Mouse (Mus musculus): ENCODE measurements around the gene Tmem54. TPM values are rescaled to one million over a fixed set of nuclear protein-coding genes. Genes with fewer than 3 reads are reported as not detected.

Gene Tmem54
- polyA plus RNA-seq, 1 experiment = not detected

DNA sequence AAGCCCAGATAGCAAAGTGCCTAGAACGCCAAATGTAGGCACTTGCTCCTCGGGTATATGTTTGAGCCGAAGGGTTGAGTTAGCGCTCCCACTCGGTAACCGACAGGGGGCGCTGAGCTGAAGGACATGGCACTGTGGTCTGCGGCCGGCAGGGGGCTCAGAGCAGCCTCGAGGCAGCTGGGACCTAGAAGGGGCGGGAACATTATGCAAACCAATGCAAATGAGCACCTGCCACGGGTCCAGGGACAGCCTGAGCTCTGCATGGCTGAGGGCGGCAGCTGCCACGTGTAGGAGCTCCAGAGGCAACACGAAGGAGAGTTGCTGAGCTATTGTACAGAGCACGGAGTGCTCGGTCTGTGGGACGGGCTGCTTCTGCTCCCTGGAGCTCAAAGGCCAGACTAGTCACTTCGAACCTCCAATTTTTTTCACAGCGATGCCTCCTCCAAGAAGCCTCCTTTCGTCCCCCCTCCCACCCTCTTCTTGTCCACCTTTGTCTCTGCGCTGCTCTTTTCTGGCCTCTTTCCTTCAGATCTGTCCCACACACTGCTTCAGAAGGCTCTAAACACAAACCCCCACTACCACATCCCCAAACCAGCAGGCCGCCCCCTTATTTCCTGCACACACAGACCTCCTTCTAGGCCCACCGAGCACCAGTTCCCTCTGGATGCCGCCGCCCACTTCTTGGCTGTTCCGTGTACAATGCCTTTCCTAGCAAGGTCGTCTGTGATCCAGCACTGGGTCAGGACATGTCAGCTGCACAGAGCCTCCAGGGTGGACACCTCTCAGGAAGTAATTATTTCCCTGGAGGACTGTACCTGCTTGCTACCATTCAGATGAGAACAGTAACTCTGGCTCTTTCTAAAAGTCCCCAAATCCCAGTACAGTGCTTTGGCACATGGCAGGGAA lies 8.0 kb downstream of the Tmem54 start:
- TF ChIP-seq GATA1 (IDR thresholded peaks at IDR 0.05; ENCODE audit: borderline replicate concordance, low read length) (no peak), FLI1 (IDR thresholded peaks at IDR 0.05; ENCODE audit: low read length) (no peak)
- Histone ChIP-seq H3K36me3 (replicated peaks; ENCODE audit: low read length) (no peaks in the 10 kb centered on the region), H3K27me3 (replicated peaks) (peaks cover 86% of the 10 kb centered on the region), H3K4me1 (peaks cover 9% of the 10 kb centered on the region), H3K4me3 (replicated peaks) (peak overlapping the region; percentile 7), H3K9me3 (peaks cover 5% of the 10 kb centered on the region)

DNA sequence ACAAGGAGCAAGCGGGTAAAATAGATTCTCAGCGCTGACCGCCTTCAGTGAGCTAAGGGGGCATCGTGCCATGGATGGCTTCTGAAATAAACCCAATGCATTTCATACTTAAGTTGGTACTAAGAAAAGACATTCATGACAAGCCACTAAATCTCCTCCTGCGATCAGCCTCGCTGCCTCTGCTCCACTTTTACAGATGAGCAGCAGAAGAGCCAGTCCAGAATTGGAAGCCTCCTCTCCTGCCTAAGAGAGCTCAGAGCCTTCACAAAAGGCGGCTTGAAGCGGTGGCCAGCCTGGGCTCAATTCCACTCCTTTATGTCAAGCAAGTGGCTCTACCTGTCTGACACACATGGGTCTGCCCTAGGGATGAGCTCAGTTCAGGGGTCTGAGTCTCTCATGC lies 11.4 kb downstream of the Tmem54 start:
- H3K4me1 ChIP-seq = peaks cover 22% of the 10 kb centered on the region
- TF ChIP-seq GATA1 (IDR thresholded peaks at IDR 0.05; ENCODE audit: borderline replicate concordance, low read length) (no peak), FLI1 (IDR thresholded peaks at IDR 0.05; ENCODE audit: low read length) (no peak)
- peaks cover 5% of the 10 kb centered on the region for H3K9me3 ChIP-seq
- H3K27me3 ChIP-seq (replicated peaks) = peaks cover 89% of the 10 kb centered on the region
- H3K36me3 ChIP-seq (replicated peaks; ENCODE audit: low read length) = no peaks in the 10 kb centered on the region
- H3K4me3 ChIP-seq (replicated peaks) = no peak overlapping the region

DNA sequence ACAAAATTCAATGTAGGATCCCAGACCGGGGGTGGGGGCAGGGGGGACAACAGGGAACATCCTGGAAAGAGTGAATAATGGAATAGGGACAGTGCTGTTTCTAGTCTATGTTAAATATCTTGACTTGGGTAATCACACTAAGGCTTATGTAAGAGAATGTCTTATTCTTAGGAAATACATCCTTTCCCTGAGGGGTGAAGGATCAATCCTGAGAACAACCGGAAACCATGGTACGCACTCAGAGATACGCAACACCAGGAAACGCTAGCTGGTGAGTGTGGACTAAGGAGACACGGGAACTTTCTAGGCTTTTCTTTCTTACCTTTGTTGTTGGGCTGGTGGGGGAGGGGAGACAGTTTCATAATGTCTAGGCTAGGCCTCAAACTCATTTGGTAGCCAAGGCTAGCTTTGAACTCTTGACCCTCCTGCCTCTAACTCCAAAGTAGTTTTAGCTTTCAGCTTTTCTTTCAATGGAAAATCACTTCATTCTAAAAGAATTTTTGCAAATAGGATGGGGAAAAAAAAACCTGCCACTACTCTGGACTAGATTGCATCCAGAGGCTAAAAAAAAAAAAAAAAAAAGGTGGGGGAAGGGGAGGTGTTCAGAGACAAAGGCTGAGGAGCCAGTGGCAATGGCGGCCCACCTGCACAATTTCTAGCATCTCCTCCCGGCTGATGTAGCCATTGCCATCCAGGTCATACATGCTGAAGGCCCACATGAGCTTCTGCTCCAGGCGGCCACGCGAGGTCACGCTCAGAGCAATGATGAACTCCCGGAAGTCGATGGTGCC lies 12.6 kb downstream of the Tmem54 start:
- H3K4me3 ChIP-seq (replicated peaks) = no peak overlapping the region
- TF ChIP-seq GATA1 (IDR thresholded peaks at IDR 0.05; ENCODE audit: borderline replicate concordance, low read length) (no peak), FLI1 (IDR thresholded peaks at IDR 0.05; ENCODE audit: low read length) (no peak)
- H3K36me3 ChIP-seq (replicated peaks; ENCODE audit: low read length) = no peaks in the 10 kb centered on the region
- peaks cover 90% of the 10 kb centered on the region for H3K27me3 ChIP-seq (replicated peaks)
- H3K4me1 ChIP-seq = peaks cover 23% of the 10 kb centered on the region
- H3K9me3 ChIP-seq = peaks cover 4% of the 10 kb centered on the region

DNA sequence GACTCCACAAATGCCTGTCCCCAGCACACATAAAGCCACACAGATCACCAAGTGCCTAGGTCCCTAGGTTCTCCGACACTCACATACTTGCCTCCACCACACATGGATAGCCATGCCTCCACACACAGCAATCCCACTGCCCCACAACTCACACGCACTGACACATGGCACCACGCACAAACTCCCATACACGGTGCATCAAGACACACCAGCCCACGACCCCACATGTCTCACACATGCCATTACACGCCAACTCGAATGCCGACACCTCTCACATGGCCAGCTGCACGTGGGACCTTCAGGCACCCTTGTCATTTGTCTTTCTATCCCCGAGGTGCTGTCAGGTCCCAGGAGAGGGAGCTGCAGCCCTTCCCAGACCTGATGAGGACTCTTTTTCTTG lies 14.4 kb downstream of the Tmem54 start:
- no peaks in the 10 kb centered on the region for H3K9me3 ChIP-seq
- H3K27me3 ChIP-seq (replicated peaks) = peaks cover 87% of the 10 kb centered on the region
- peak overlapping the region; percentile 16 for H3K4me3 ChIP-seq (replicated peaks)
- TF ChIP-seq FLI1 (IDR thresholded peaks at IDR 0.05; ENCODE audit: low read length) (no peak), GATA1 (IDR thresholded peaks at IDR 0.05; ENCODE audit: borderline replicate concordance, low read length) (no peak)
- H3K36me3 ChIP-seq (replicated peaks; ENCODE audit: low read length) = no peaks in the 10 kb centered on the region
- H3K4me1 ChIP-seq = peaks cover 16% of the 10 kb centered on the region

DNA sequence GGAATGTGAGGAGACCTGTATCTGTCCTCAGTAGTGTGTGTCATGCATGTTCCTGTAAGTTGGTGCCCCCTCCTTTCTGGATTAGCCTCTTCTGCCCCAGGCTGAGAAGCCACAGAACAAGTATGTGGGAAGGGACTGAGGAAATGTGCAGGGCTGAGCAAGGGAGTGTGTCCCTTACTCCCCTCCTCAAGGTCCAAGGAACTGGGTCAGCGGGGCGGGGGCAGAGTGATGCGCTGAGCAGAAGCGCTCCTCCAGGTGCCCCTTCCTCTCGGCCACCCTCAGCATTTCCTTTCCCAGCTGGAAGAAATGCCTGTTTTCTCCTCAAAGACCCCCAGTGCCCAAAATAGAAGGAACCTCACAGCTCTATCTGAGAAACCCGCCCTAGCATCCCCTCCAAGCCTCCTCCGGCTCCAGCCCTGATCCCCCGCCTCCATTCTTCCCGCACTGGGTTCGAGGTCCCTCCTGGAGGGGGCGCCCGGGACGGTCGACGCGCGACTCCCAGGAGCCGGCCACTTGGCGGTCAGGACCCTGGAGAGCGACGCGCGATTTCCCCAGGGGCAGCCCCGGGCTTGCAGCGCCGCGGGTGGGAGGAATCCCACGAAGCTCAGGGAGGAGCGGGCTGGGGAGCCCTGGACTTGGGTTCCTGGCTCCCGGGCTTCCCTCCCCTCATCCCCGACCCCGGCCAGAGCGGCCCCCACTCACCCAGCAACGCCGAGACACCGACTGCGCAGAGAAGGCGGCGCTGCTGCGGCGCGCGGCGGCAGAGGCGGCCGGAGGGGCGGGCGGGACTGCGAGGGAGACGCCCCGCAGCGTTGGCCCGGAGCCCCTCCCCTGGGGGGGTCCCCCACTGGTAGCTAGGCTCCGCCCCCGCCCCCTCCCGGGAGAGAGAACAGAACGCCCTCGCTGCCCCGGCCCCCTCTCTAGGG lies 15.4 kb downstream of the Tmem54 start:
- H3K27me3 ChIP-seq (replicated peaks) = peaks cover 89% of the 10 kb centered on the region
- peak overlapping the region; percentile 73 for H3K4me3 ChIP-seq (replicated peaks)
- H3K9me3 ChIP-seq = no peaks in the 10 kb centered on the region
- peaks cover 27% of the 10 kb centered on the region for H3K4me1 ChIP-seq
- TF ChIP-seq GATA1 (IDR thresholded peaks at IDR 0.05; ENCODE audit: borderline replicate concordance, low read length) (no peak), FLI1 (IDR thresholded peaks at IDR 0.05; ENCODE audit: low read length) (no peak)
- no peaks in the 10 kb centered on the region for H3K36me3 ChIP-seq (replicated peaks; ENCODE audit: low read length)

DNA sequence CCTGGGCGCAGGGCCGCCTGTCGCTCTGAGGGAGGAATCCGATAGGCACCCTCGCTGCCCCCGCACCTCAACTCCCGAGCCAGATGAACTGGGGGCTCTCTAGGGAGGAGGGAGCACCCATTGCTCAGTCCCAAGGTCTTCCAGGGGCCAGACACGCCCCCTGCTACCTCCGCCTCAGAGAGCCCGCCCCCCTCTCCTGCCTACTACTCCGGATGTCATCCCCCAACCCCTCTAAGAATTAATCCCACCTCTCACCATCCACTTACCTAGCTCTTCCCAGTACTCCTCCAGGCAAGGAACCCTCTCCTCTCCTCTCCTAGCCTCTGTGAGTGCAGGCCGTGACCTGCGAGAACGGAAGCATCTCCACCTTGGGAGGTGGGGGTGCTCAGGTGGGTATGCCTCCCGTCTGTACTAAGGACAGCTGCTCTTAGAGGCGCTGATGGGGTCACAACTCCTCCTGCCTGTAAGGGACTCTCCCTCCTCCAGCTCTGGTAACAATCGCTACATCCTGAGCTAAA lies 16.3 kb downstream of the Tmem54 start, which contains the start of gene Hpca:
TSS of gene Hpca (minus strand) at position 468 of the 518 bp plus-strand sequence.
- TF ChIP-seq GATA1 (IDR thresholded peaks at IDR 0.05; ENCODE audit: borderline replicate concordance, low read length) (no peak), FLI1 (IDR thresholded peaks at IDR 0.05; ENCODE audit: low read length) (no peak)
- peaks cover 92% of the 10 kb centered on the region for H3K27me3 ChIP-seq (replicated peaks)

DNA sequence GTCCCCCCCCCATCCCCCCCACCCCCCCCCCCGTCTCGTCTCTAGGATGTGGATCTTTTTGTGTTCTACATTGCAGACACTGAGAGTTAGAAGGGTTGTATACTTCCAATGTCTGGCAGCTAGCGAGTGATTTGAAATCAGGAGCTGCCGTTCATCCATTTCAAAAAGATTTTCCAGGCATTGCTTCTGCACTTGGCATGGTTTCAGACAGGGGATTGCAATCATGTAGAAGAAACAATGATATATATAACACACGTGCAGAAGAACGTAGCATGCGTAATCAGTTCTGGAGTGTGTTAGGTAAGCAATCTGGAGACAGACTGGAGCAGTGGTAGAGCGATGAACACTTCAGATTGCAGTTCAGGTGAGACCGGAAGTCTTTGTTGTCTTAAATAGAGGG lies 16.8 kb downstream of the Tmem54 start:
- TF ChIP-seq FLI1 (IDR thresholded peaks at IDR 0.05; ENCODE audit: low read length) (no peak), GATA1 (IDR thresholded peaks at IDR 0.05; ENCODE audit: borderline replicate concordance, low read length) (no peak)
- Histone ChIP-seq H3K9me3 (no peaks in the 10 kb centered on the region), H3K27me3 (replicated peaks) (peaks cover 90% of the 10 kb centered on the region), H3K4me1 (peaks cover 32% of the 10 kb centered on the region), H3K36me3 (replicated peaks; ENCODE audit: low read length) (no peaks in the 10 kb centered on the region), H3K4me3 (replicated peaks) (no peak overlapping the region)

More for the DNA sequence above, 16.3 kb downstream of the Tmem54 start, which contains the start of gene Hpca:
- Histone ChIP-seq H3K4me1 (peaks cover 32% of the 10 kb centered on the region), H3K9me3 (no peaks in the 10 kb centered on the region), H3K36me3 (replicated peaks; ENCODE audit: low read length) (no peaks in the 10 kb centered on the region), H3K4me3 (replicated peaks) (peak within 1 kb of the TSS; percentile 73)

DNA sequence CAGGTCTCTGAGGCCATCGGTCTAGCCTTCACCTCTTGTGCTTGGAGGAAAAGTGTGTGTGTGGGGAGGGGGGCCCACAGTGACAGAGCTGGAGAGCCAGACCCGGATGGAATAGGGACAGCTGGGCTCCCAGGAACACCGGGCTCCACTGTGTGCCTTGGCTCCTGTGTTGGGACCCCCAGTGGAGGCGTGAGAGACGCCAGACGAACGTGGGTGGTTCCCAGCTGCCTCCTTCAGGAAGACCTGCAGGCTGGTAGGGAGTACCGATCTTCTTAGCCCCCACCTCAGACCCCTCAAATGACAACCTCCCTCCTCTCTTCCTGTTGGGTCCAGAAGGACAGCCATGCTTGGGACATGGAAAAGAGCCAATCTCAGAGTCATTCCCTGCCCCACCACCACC lies 17.4 kb downstream of the Tmem54 start:
- Histone ChIP-seq H3K36me3 (replicated peaks; ENCODE audit: low read length) (no peaks in the 10 kb centered on the region), H3K27me3 (replicated peaks) (peaks cover 88% of the 10 kb centered on the region)
- TF ChIP-seq FLI1 (IDR thresholded peaks at IDR 0.05; ENCODE audit: low read length) (no peak), GATA1 (IDR thresholded peaks at IDR 0.05; ENCODE audit: borderline replicate concordance, low read length) (no peak)

DNA sequence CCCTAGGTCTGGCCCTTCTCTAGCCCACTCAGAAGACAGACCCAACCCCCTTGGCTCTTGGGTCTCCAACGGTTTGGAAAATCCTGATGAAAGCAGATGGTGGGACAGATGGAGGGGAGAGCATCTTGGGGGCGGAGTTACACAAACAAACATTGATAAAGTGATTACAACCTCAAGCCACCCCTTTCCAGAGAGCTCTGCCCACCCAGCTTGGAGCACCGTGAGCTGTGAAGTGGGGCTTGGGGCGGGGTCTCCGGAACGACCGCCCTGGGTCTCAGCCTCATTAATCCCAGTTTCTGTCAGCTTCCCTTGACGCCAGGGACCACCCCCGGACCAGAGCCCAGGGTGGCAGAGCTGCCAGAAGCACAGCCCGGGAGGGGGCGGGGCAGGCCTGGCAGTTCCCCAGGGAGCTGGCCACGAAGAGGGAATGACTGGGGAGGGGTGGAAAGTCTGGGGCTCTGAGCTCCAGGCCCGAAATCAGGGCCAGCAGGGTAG lies 19.4 kb downstream of the Tmem54 start:
- TF ChIP-seq FLI1 (IDR thresholded peaks at IDR 0.05; ENCODE audit: low read length) (no peak), GATA1 (IDR thresholded peaks at IDR 0.05; ENCODE audit: borderline replicate concordance, low read length) (no peak)
- Histone ChIP-seq H3K9me3 (no peaks in the 10 kb centered on the region), H3K36me3 (replicated peaks; ENCODE audit: low read length) (no peaks in the 10 kb centered on the region), H3K27me3 (replicated peaks) (peaks cover 86% of the 10 kb centered on the region), H3K4me3 (replicated peaks) (no peak overlapping the region), H3K4me1 (peaks cover 43% of the 10 kb centered on the region)

More for the DNA sequence above, 17.4 kb downstream of the Tmem54 start:
- Histone ChIP-seq H3K4me3 (replicated peaks) (no peak overlapping the region), H3K9me3 (no peaks in the 10 kb centered on the region), H3K4me1 (peaks cover 32% of the 10 kb centered on the region)

All from megakaryocyte, embryonic 14.5 days (primary cell).